Mouse (Mus musculus): ENCODE measurements around the gene Adgrg6. TPM values are rescaled to one million over a fixed set of nuclear protein-coding genes. Genes with fewer than 3 reads are reported as not detected.

Adgrg6 gene
- polyA plus RNA-seq, 1 experiment = 1.1 TPM

DNA sequence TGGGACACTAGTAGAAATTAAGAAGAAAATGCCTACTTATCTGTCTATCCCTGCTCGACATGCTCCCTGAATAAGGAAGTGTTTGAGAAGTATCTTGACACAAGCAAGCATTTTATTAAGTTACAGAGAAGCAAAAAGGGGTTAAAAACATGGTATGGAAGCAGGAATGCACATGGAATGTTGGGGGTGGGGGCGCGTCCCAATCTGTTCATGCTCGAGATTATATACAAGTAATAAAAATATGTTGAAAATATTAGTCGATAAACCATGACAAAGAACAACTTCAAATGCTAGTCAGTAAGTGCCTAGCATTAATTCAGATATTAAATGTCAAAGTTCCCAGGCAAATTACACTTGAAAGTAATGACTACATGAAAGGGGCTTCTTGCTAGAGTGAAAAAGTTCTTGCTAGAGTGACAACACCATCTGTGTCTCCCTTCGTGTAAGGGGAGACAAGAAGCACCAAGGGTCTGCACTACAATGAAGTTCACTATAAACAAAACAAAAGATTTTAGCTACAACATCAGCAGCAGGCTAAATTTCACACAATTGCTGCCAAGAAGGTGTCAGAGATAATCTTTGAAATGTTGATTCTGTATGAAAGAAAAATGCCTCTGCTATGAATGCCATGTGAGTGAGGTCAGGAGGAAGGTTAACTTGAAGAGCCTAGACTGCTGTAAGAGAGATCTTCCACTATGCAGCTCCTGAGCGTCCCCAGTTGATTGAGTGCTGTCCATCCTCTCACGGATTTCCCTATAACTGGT lies 24.4 kb downstream of the Adgrg6 start:
- peak; percentile 25 for TF ChIP-seq MYOD1 (IDR thresholded peaks at IDR 0.05; ENCODE audit: control insufficient read depth, insufficient read length, low read depth)
- TF ChIP-seq MAX (IDR thresholded peaks at IDR 0.05) = no peak

GRCm38 (mm10) chr10:14517909-14518308 lies 27.6 kb downstream of the Adgrg6 start:
- Histone ChIP-seq H3K4me3 (ENCODE audit: insufficient read depth, poor library complexity, severe bottlenecking) (no peak overlapping the region), H3K79me2 (ENCODE audit: control insufficient read depth, insufficient read depth) (no peaks in the 10 kb centered on the region), H3K36me3 (ENCODE audit: control insufficient read depth, insufficient read depth) (no peaks in the 10 kb centered on the region), H3K79me3 (ENCODE audit: low read depth) (no peaks in the 10 kb centered on the region), H3K27me3 (ENCODE audit: control insufficient read depth, insufficient read depth, insufficient read length) (no peaks in the 10 kb centered on the region), H3ac (ENCODE audit: control insufficient read depth, insufficient read length, low read depth) (no peak overlapping the region)
- TF ChIP-seq CEBPB (IDR thresholded peaks at IDR 0.05; ENCODE audit: low read depth) (no peak), FOSL1 (IDR thresholded peaks at IDR 0.05; ENCODE audit: insufficient read depth, low read length, poor library complexity, severe bottlenecking) (no peak)

More for the DNA sequence above, 24.4 kb downstream of the Adgrg6 start:
- Histone ChIP-seq H3K27me3 (ENCODE audit: control insufficient read depth, insufficient read depth, insufficient read length) (no peaks in the 10 kb centered on the region), H3ac (ENCODE audit: control insufficient read depth, insufficient read length, low read depth) (no peak overlapping the region), H3K36me3 (ENCODE audit: control insufficient read depth, insufficient read depth) (no peaks in the 10 kb centered on the region), H3K79me2 (ENCODE audit: control insufficient read depth, insufficient read depth) (no peaks in the 10 kb centered on the region), H3K79me3 (ENCODE audit: low read depth) (no peaks in the 10 kb centered on the region), H3K4me3 (ENCODE audit: insufficient read depth, poor library complexity, severe bottlenecking) (no peak overlapping the region)

DNA sequence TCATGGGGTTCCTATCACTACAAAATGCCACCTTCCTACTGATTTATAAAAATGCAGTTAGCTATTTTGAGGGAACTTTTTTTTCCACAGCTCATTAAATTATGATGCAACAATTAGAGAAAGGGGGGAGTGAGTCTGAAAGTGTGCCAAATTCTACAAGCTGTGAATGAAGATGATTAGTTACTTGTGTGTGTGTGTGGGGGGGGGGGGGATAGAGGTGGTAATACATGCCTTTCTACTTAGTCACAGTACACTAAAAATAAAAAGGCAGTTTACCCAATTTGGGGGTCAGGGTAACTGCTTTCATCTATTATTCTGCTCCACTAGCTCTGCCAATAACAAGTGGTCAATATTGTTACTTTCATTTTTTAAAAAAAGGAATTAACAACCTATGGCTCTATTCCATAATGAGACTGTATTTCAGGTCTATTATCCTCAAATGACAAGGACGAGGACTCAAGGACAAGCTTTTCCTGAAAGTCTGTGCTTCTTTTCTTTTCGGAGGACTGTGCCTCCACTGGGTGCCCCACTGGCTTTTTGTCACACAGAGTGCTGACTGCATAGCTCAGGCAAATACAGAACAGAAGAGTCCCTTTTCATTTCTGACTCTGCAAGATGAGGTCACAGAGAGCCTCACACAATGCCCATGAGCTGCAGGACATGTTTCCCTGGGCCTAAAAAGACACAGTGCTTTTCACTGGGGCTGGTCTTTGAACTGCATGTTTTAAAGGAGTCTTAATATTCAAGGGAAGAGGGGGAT lies 33.4 kb downstream of the Adgrg6 start:
- peak; percentile 17 for TF ChIP-seq CEBPB (IDR thresholded peaks at IDR 0.05; ENCODE audit: low read depth)
- TF ChIP-seq CTCF (IDR thresholded peaks at IDR 0.05; ENCODE audit: control insufficient read depth, insufficient read depth, insufficient read length) = no peak
- H3K27me3 ChIP-seq (ENCODE audit: control insufficient read depth, insufficient read depth, insufficient read length) = no peaks in the 10 kb centered on the region
- H3K4me3 ChIP-seq (ENCODE audit: insufficient read depth, poor library complexity, severe bottlenecking) = no peak overlapping the region
- H3ac ChIP-seq (ENCODE audit: control insufficient read depth, insufficient read length, low read depth) = no peak overlapping the region
- H3K36me3 ChIP-seq (ENCODE audit: control insufficient read depth, insufficient read depth) = no peaks in the 10 kb centered on the region
- H3K79me2 ChIP-seq (ENCODE audit: control insufficient read depth, insufficient read depth) = no peaks in the 10 kb centered on the region
- no peaks in the 10 kb centered on the region for H3K79me3 ChIP-seq (ENCODE audit: low read depth)

GRCm38 (mm10) chr10:14511157-14511556 lies 34.3 kb downstream of the Adgrg6 start:
- no peaks in the 10 kb centered on the region for H3K36me3 ChIP-seq (ENCODE audit: control insufficient read depth, insufficient read depth)
- H3K27me3 ChIP-seq (ENCODE audit: control insufficient read depth, insufficient read depth, insufficient read length) = no peaks in the 10 kb centered on the region

DNA sequence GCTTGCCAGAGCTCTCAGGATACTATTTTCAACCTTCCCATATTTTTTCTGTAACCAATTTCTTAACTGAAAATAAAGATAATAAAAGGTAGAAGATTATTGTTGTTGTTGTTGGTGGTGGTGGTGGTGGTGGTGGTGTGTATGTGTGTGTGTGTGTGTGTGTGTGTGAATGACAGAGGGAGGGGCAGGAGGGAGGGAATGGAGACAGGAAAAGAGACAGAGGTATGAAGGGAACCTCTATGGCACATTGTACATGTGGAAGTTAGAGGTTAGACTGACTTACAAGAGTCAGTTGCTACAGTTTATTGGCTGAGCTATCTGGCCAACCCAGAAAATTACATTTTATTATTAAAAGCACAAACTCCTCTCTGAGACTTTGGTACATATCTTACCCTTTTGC lies 49.8 kb downstream of the Adgrg6 start:
- H3K79me2 ChIP-seq (ENCODE audit: control insufficient read depth, insufficient read depth) = no peaks in the 10 kb centered on the region
- no peaks in the 10 kb centered on the region for H3K79me3 ChIP-seq (ENCODE audit: low read depth)
- H3ac ChIP-seq (ENCODE audit: control insufficient read depth, insufficient read length, low read depth) = no peak overlapping the region
- no peaks in the 10 kb centered on the region for H3K36me3 ChIP-seq (ENCODE audit: control insufficient read depth, insufficient read depth)
- TF ChIP-seq MAX (IDR thresholded peaks at IDR 0.05) = no peak
- no peak for TF ChIP-seq CEBPB (IDR thresholded peaks at IDR 0.05; ENCODE audit: low read depth)
- no peak for TF ChIP-seq FOSL1 (IDR thresholded peaks at IDR 0.05; ENCODE audit: insufficient read depth, low read length, poor library complexity, severe bottlenecking)
- TF ChIP-seq MYOG (IDR thresholded peaks at IDR 0.05; ENCODE audit: control insufficient read depth, extremely low read depth, insufficient read length) = no peak
- TF ChIP-seq USF1 (IDR thresholded peaks at IDR 0.05; ENCODE audit: low read depth) = no peak
- TF ChIP-seq CTCF (IDR thresholded peaks at IDR 0.05; ENCODE audit: control insufficient read depth, insufficient read depth, insufficient read length) = no peak
- TF ChIP-seq MYOD1 (IDR thresholded peaks at IDR 0.05; ENCODE audit: control insufficient read depth, insufficient read length, low read depth) = no peak
- H3K27me3 ChIP-seq (ENCODE audit: control insufficient read depth, insufficient read depth, insufficient read length) = no peaks in the 10 kb centered on the region
- no peak overlapping the region for H3K4me3 ChIP-seq (ENCODE audit: insufficient read depth, poor library complexity, severe bottlenecking)

More at GRCm38 (mm10) chr10:14511157-14511556, 34.3 kb downstream of the Adgrg6 start:
- TF ChIP-seq USF1 (IDR thresholded peaks at IDR 0.05; ENCODE audit: low read depth) = no peak
- TF ChIP-seq MYOD1 (IDR thresholded peaks at IDR 0.05; ENCODE audit: control insufficient read depth, insufficient read length, low read depth) = no peak
- no peak for TF ChIP-seq MYOG (IDR thresholded peaks at IDR 0.05; ENCODE audit: control insufficient read depth, extremely low read depth, insufficient read length)
- no peak for TF ChIP-seq CEBPB (IDR thresholded peaks at IDR 0.05; ENCODE audit: low read depth)
- no peak for TF ChIP-seq CTCF (IDR thresholded peaks at IDR 0.05; ENCODE audit: control insufficient read depth, insufficient read depth, insufficient read length)
- H3ac ChIP-seq (ENCODE audit: control insufficient read depth, insufficient read length, low read depth) = no peak overlapping the region
- H3K4me3 ChIP-seq (ENCODE audit: insufficient read depth, poor library complexity, severe bottlenecking) = no peak overlapping the region
- H3K79me3 ChIP-seq (ENCODE audit: low read depth) = no peaks in the 10 kb centered on the region
- no peaks in the 10 kb centered on the region for H3K79me2 ChIP-seq (ENCODE audit: control insufficient read depth, insufficient read depth)

DNA sequence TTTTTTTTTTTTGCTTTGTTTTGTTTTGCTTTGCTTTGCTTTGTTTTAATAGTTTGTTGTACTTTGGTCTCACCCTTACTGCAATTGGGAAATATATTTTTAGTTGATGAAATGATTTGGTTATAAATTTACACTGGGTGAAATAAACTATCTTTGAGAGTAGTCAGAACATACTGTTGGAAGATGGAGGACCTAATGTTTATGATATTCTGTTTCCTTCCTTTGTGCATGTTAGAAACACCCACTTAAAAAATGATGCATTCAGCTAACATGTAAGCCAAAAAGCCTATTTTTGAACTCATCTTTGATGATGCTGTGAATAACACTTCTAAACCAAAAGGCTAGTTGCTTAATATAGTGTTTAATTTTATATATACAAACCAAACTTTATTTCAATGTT lies 50.3 kb downstream of the Adgrg6 start:
- no peaks in the 10 kb centered on the region for H3K79me3 ChIP-seq (ENCODE audit: low read depth)
- no peaks in the 10 kb centered on the region for H3K27me3 ChIP-seq (ENCODE audit: control insufficient read depth, insufficient read depth, insufficient read length)
- TF ChIP-seq CEBPB (IDR thresholded peaks at IDR 0.05; ENCODE audit: low read depth) (no peak), FOSL1 (IDR thresholded peaks at IDR 0.05; ENCODE audit: insufficient read depth, low read length, poor library complexity, severe bottlenecking) (no peak), CTCF (IDR thresholded peaks at IDR 0.05; ENCODE audit: control insufficient read depth, insufficient read depth, insufficient read length) (no peak), MAX (IDR thresholded peaks at IDR 0.05) (no peak), MYOG (IDR thresholded peaks at IDR 0.05; ENCODE audit: control insufficient read depth, extremely low read depth, insufficient read length) (no peak), MYOD1 (IDR thresholded peaks at IDR 0.05; ENCODE audit: control insufficient read depth, insufficient read length, low read depth) (no peak), USF1 (IDR thresholded peaks at IDR 0.05; ENCODE audit: low read depth) (no peak)

More for the DNA sequence above, 50.3 kb downstream of the Adgrg6 start:
- Histone ChIP-seq H3K36me3 (ENCODE audit: control insufficient read depth, insufficient read depth) (no peaks in the 10 kb centered on the region), H3K79me2 (ENCODE audit: control insufficient read depth, insufficient read depth) (no peaks in the 10 kb centered on the region), H3ac (ENCODE audit: control insufficient read depth, insufficient read length, low read depth) (no peak overlapping the region), H3K4me3 (ENCODE audit: insufficient read depth, poor library complexity, severe bottlenecking) (no peak overlapping the region)

Measured in C2C12 (cell line).